Mouse (Mus musculus): ENCODE results near the gene Il9r. TPM values are rescaled to one million over a fixed set of nuclear protein-coding genes. Genes with fewer than 3 reads are reported as not detected.

The Il9r gene
- polyA plus RNA-seq, 1 experiment from 2014 or later = 1.4 TPM

DNA sequence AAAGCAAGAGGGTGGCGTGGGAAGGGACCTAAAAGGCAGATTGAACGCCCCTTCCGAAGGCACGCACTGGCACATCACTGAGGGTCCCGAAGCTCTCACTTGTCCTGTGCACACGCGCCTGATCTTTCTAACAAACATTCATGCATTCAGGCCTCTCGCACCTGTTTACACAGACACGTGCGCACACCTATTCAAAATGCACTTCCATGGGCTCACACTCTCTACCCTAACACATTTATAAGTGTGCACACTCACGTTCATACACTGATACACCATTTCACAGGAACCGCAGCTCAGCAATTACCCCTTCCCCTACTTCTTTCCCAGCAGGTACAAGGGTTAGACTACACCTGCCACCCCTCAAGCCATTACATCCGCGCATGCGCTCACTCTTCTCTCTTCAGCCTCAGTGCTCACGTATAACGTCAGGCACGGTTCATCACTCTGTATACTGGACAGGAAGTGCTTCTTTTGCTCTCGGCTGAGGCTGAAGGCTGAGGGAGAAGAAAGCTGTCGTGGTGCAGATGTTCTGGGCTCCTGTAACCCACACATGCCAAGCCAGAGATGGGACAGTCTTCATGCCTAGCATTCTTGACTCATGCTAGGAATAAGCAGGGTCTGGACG, 22.6 kb upstream of the Il9r start:
- ATAC-seq (replicated peaks; ENCODE audit: extremely low read depth, insufficient read depth, low FRiP score) = no peak
- WGBS = 10% methylated on average over 21 of the region's 21 CpGs
- H3K4me1 ChIP-seq (ENCODE audit: control insufficient read depth, insufficient read depth, low read length) = peaks cover 44% of the 10 kb centered on the region

DNA sequence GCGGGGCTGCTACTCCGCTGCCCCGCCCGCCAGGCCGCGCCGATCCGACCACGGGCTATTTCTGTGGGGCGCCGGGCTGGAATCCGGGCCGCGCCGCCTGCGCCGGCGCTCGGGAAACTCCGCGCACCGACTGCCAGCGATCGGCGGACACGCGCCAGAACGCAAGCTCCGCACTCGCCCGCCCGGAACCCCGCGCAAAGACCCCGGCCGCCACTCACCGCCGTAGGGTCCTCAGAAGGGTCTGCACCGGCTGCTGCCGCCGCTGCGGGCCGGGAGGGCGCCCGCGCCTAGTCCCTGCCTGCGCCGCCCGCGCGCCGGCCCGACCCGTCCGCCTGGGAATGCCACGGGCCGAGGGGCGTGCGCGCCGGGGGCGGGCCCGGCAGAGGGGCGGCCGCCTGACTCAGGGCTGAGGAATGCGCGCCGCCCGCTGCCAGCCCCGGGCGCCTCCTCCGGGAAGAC, 21.9 kb upstream of the Il9r start, which contains the start of gene Rhbdf1:
TSS of gene Rhbdf1 (minus strand) at position 350 of the 459 bp plus-strand sequence.
- under 1% methylated on average over 68 of the region's 72 CpGs for WGBS
- no peaks in the 10 kb centered on the region for H3K36me3 ChIP-seq (ENCODE audit: control insufficient read depth, insufficient read depth)
- H3K4me1 ChIP-seq (ENCODE audit: control insufficient read depth, insufficient read depth, low read length) = peaks cover 40% of the 10 kb centered on the region
- H3K27me3 ChIP-seq (ENCODE audit: control insufficient read depth, insufficient read depth, low read length) = no peaks in the 10 kb centered on the region
- peak within 1 kb of the TSS; percentile 90 for H3K27ac ChIP-seq (ENCODE audit: low read length)
- peak within 1 kb of the TSS; percentile 79 for H3K4me3 ChIP-seq (ENCODE audit: low read length)
- H3K9ac ChIP-seq (ENCODE audit: low read length) = peak within 1 kb of the TSS; percentile 96
- ATAC-seq (replicated peaks; ENCODE audit: extremely low read depth, insufficient read depth, low FRiP score) = peak; percentile 56
- no peaks in the 10 kb centered on the region for H3K9me3 ChIP-seq (replicated peaks; ENCODE audit: control insufficient read depth, low read length)
- peak within 1 kb of the TSS; percentile 84 for H3K4me2 ChIP-seq (ENCODE audit: low read depth, low read length)

More for the DNA sequence above, 22.6 kb upstream of the Il9r start:
- Histone ChIP-seq H3K27ac (ENCODE audit: low read length) (peak overlapping the region; percentile 90), H3K4me2 (ENCODE audit: low read depth, low read length) (peak overlapping the region; percentile 84), H3K4me3 (ENCODE audit: low read length) (peak overlapping the region; percentile 79), H3K9me3 (replicated peaks; ENCODE audit: control insufficient read depth, low read length) (no peaks in the 10 kb centered on the region), H3K27me3 (ENCODE audit: control insufficient read depth, insufficient read depth, low read length) (no peaks in the 10 kb centered on the region), H3K36me3 (ENCODE audit: control insufficient read depth, insufficient read depth) (no peaks in the 10 kb centered on the region), H3K9ac (ENCODE audit: low read length) (peak overlapping the region; percentile 96)

DNA sequence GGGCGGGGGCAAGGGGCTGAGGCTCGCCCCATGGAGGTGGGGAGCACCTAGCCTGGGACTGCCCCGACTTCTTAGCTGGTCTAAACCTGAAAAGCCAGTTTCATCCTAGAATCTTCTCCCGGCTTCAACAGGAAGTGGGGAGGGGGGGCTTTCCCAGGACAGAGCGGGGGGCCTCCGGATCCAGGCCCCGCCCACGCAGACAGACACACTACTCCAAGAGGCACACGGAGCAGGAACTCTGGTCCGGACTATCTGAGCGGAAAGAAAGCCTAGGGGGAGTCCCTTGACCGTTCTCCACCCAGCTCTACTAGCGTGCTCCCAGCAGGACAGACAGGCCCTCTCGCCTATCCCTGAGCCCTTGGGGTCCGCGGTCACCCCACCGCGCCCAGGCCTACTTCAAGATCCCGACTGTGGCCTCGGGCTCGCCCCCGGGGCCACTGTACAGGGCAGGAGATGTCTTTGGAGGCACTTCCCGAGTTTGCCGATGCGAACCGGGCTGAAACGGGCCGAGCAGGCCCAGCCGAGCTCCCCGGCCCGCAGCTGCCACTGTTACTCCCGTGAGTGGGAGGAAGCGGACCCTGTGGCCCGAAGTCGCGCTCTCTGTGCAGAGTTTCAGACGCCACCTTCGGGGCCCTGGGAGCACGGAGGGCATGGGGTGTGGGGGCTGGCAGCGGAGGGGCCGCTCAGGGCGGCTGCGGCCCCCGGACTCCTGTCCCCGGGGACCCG, 21.3 kb upstream of the Il9r start:
- peaks cover 36% of the 10 kb centered on the region for H3K4me1 ChIP-seq (ENCODE audit: control insufficient read depth, insufficient read depth, low read length)
- H3K4me2 ChIP-seq (ENCODE audit: low read depth, low read length) = peak overlapping the region; percentile 84
- peak overlapping the region; percentile 90 for H3K27ac ChIP-seq (ENCODE audit: low read length)
- no peaks in the 10 kb centered on the region for H3K36me3 ChIP-seq (ENCODE audit: control insufficient read depth, insufficient read depth)
- peak overlapping the region; percentile 96 for H3K9ac ChIP-seq (ENCODE audit: low read length)
- peak overlapping the region; percentile 79 for H3K4me3 ChIP-seq (ENCODE audit: low read length)
- 1% methylated on average over 46 of the region's 46 CpGs for WGBS
- ATAC-seq (replicated peaks; ENCODE audit: extremely low read depth, insufficient read depth, low FRiP score) = peak; percentile 46
- H3K9me3 ChIP-seq (replicated peaks; ENCODE audit: control insufficient read depth, low read length) = no peaks in the 10 kb centered on the region
- H3K27me3 ChIP-seq (ENCODE audit: control insufficient read depth, insufficient read depth, low read length) = no peaks in the 10 kb centered on the region

DNA sequence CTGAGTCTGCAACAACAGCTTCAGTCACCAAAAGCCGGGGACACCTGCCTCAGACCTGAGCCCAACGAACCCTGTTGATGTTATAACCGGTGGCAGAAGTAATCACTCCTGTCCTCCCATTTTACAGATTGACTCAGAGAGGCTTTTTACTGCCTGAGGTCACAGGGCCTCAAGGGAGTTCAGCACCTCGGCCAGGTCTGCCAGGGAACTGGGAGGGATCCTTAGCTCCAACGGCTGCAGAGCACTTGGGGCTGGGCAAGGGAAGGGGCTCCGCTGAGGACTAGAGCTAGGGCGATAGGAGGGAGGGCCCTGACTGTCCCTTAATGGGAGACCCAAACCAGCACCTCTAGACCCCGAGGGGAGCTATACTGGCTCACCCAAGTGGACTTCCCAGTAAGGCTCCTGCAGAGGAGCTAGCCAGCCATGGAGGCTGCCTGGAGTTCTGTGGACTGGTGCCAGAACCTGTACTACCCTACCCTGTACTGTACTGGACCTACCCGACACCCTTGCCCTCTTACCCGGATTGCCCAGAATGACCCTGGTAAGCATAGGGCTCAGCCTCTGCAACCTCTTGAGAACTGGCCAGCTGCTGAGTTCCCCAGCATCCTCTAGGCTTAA, 20.6 kb upstream of the Il9r start:
- Histone ChIP-seq H3K4me1 (ENCODE audit: control insufficient read depth, insufficient read depth, low read length) (peaks cover 32% of the 10 kb centered on the region), H3K4me2 (ENCODE audit: low read depth, low read length) (peak overlapping the region; percentile 84), H3K9ac (ENCODE audit: low read length) (peak overlapping the region; percentile 96), H3K9me3 (replicated peaks; ENCODE audit: control insufficient read depth, low read length) (no peaks in the 10 kb centered on the region), H3K36me3 (ENCODE audit: control insufficient read depth, insufficient read depth) (0 out of 2 replicates have a peak, but pooled peaks cover 2% of the 10 kb centered on the region), H3K27me3 (ENCODE audit: control insufficient read depth, insufficient read depth, low read length) (no peaks in the 10 kb centered on the region), H3K4me3 (ENCODE audit: low read length) (peak overlapping the region; percentile 79), H3K27ac (ENCODE audit: low read length) (peak overlapping the region; percentile 90)
- ATAC-seq (replicated peaks; ENCODE audit: extremely low read depth, insufficient read depth, low FRiP score) = no peak; the same call in 1 of the 2 replicates
- 37% methylated on average over 10 of the region's 10 CpGs for WGBS

DNA sequence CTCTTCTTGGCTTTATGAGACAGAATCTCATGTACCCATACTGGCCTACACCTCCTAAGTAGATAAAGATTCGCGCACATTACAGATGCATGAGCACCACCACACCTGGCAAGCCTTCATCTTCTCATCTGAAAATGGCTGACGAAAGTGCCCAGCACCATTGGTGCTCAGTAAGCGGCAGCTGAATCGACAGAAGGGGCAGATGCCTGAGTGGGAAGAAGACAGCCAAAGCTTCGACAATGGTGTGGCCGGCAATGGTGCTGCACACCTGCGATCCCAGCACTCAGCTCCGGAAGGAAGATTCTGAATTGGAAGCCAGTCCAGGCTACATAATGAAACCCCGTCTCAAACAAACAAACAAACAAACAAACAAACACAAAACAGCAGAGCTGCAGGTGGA, 19.2 kb upstream of the Il9r start:
- Histone ChIP-seq H3K4me3 (ENCODE audit: low read length) (no peak overlapping the region), H3K36me3 (ENCODE audit: control insufficient read depth, insufficient read depth) (0 out of 2 replicates have a peak, but pooled peaks cover 2% of the 10 kb centered on the region), H3K4me1 (ENCODE audit: control insufficient read depth, insufficient read depth, low read length) (peaks cover 17% of the 10 kb centered on the region), H3K27ac (ENCODE audit: low read length) (no peak overlapping the region), H3K4me2 (ENCODE audit: low read depth, low read length) (no peak overlapping the region), H3K27me3 (ENCODE audit: control insufficient read depth, insufficient read depth, low read length) (no peaks in the 10 kb centered on the region), H3K9me3 (replicated peaks; ENCODE audit: control insufficient read depth, low read length) (no peaks in the 10 kb centered on the region), H3K9ac (ENCODE audit: low read length) (no peak overlapping the region)
- ATAC-seq (replicated peaks; ENCODE audit: extremely low read depth, insufficient read depth, low FRiP score) = no peak
- 86% methylated on average over 10 of the region's 10 CpGs for WGBS

DNA sequence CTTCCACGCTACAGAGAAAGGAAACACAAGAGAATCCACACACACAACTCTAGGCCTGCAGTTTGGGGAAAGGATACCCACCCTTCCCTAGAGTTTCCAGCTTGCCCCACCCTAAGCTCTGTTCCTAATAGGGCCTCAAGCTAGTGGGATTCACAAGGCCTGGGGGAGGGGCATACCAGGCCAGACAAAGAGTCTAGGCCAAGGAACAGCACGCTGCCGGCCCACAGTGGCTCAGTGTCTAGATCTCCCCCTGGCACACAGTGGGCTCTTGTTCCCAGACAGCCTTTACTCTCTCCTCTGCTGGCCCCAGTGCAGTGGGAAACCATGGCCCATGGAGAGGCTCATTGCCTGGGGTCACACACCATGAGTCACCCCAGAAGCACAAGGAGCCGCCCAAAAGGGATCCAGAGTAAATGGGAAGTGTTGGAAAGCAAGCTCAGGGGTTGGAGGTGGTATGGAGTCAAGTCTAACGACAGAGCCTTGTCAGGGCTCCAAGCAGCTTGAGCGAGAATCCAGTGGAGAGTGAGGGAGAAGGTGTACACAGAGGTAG, 18.5 kb upstream of the Il9r start:
- Histone ChIP-seq H3K9me3 (replicated peaks; ENCODE audit: control insufficient read depth, low read length) (no peaks in the 10 kb centered on the region), H3K36me3 (ENCODE audit: control insufficient read depth, insufficient read depth) (peaks cover 8% of the 10 kb centered on the region; the same call in 1 of the 2 replicates), H3K27ac (ENCODE audit: low read length) (no peak overlapping the region), H3K9ac (ENCODE audit: low read length) (0 out of 2 replicates have a peak overlapping the region, but pooled peaks have one; percentile 6), H3K4me2 (ENCODE audit: low read depth, low read length) (no peak overlapping the region), H3K27me3 (ENCODE audit: control insufficient read depth, insufficient read depth, low read length) (no peaks in the 10 kb centered on the region), H3K4me3 (ENCODE audit: low read length) (no peak overlapping the region), H3K4me1 (ENCODE audit: control insufficient read depth, insufficient read depth, low read length) (peaks cover 15% of the 10 kb centered on the region)
- ATAC-seq (replicated peaks; ENCODE audit: extremely low read depth, insufficient read depth, low FRiP score) = no peak
- WGBS = 62% methylated on average over 6 of the region's 6 CpGs

DNA sequence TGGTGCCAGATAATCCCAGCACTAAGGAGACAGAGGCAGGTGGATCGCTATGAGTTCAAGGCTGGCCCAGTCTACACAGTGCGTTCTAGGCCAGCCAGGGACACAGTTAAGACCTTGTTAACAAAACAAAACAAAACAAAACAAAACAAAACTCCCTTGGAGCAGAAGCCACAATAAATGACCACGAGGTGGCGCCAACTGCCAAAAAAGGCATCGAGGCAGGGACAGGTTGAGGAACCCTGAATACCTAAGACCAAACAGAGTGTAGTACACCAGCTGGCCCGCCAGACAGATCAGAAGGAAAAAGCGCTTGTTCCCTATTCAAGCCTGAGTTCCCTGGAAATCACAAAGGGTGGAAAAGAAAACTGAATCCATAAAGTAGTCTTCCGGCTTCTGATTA, 16.8 kb upstream of the Il9r start:
- no peak overlapping the region; the same call in 1 of the 2 replicates for H3K9ac ChIP-seq (ENCODE audit: low read length)
- H3K27ac ChIP-seq (ENCODE audit: low read length) = no peak overlapping the region
- H3K4me2 ChIP-seq (ENCODE audit: low read depth, low read length) = no peak overlapping the region
- peaks cover 20% of the 10 kb centered on the region for H3K36me3 ChIP-seq (ENCODE audit: control insufficient read depth, insufficient read depth)
- 26% methylated on average over 8 of the region's 8 CpGs for WGBS
- no peak overlapping the region for H3K4me3 ChIP-seq (ENCODE audit: low read length)
- ATAC-seq (replicated peaks; ENCODE audit: extremely low read depth, insufficient read depth, low FRiP score) = no peak
- H3K27me3 ChIP-seq (ENCODE audit: control insufficient read depth, insufficient read depth, low read length) = no peaks in the 10 kb centered on the region
- peaks cover 8% of the 10 kb centered on the region; the same call in 1 of the 2 replicates for H3K4me1 ChIP-seq (ENCODE audit: control insufficient read depth, insufficient read depth, low read length)
- no peaks in the 10 kb centered on the region for H3K9me3 ChIP-seq (replicated peaks; ENCODE audit: control insufficient read depth, low read length)

DNA sequence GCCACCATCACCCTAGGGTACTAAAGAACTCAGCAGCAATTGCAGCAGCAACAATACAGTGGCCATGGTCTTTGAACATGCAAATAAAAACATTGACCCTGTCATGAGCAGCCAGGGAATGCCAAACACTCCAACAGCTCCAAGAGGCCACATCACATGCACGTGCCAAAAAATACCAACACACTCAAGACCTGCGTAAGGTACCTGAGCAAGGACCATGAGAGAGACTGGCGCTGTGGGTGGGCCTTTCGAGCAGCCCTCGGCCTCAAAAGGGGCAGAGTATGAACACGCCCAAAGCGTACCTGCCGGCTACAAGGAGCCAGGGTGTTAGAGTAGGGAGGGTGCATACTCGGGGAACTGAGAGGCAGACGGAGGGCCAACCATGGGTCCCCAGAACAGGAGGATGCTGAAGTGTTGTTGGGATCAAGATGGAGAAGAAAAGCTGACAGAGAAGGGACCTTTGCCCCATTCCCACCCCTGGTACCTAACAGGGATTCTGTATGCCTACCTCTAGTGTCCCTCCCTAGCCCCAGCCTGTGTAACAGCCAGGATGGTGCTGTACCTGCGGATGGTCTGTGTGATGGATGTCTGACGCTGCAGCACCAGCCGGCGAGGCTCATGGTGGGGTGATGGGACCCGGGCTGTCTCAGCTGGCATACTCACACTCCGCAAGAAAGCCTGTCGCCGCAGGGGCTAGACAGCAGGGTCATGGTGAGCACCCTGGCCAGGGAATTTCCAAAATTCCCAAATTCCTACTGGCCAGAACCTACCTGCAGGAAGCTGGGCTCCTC, 15.5 kb upstream of the Il9r start:
- Histone ChIP-seq H3K9me3 (replicated peaks; ENCODE audit: control insufficient read depth, low read length) (no peaks in the 10 kb centered on the region), H3K9ac (ENCODE audit: low read length) (no peak overlapping the region), H3K27ac (ENCODE audit: low read length) (no peak overlapping the region), H3K4me1 (ENCODE audit: control insufficient read depth, insufficient read depth, low read length) (peaks cover 3% of the 10 kb centered on the region; the same call in 1 of the 2 replicates), H3K4me3 (ENCODE audit: low read length) (no peak overlapping the region), H3K4me2 (ENCODE audit: low read depth, low read length) (no peak overlapping the region), H3K27me3 (ENCODE audit: control insufficient read depth, insufficient read depth, low read length) (no peaks in the 10 kb centered on the region), H3K36me3 (ENCODE audit: control insufficient read depth, insufficient read depth) (peaks cover 31% of the 10 kb centered on the region)
- WGBS = 91% methylated on average over 18 of the region's 18 CpGs
- ATAC-seq (replicated peaks; ENCODE audit: extremely low read depth, insufficient read depth, low FRiP score) = no peak

All from heart, embryonic 16.5 days (tissue).